Mouse (Mus musculus) adrenal gland, postnatal 25 days (tissue): Measurements from ENCODE around the gene Tppp3. TPM values are rescaled to one million over a fixed set of nuclear protein-coding genes. Genes with fewer than 3 reads are reported as not detected.

Experiments
- DNase-seq: peaks from one replicate; pipeline ENCODE4 v3.0.0; 2021; ENCODE audit warnings: mixed read lengths
- total RNA-seq: library from RNA; stranded (reverse); gene quantifications from 2 replicates; pipeline ENCODE4 v1.2.3, GENCODE M21; 2021

Gene Tppp3
- total RNA-seq, 1 experiment from 2014 or later: 27.4 TPM

DNA sequence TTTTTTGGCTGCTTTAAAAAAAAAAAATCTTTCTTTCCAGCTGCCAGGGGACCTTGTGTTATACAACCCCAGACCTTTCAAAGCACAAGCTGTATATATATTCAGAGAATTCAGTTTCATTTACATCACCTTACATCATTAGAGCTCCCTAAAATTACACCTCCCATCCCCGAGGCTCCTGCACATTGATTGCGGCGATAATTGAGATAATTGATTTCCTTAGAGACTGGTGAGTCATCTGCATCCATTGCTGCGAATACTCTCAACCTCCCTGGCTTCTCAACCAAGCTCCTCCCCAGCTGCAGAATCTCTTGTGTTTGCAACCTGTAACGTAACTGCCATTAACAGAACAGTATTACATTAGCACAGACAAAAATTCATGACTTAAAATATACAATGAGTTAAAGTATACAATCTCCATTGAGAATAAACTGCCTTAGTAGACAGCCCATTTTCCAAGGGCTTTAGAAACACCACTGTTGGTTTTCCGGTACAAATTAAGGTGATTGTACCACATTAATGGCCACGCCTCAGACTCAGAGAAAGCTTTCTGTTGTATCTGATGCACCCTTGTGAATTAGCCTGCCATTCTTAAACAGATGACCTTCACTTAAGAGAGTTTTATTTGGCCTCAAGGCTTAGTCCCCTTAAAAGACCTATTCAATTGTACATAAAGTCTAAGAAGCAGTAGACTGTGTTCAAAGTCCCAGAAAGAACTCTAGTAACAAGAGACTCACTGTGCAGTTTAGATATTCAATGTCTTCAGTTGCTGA is 39.4 kb downstream of the Tppp3 start:
- no peak for DNase-seq

DNA sequence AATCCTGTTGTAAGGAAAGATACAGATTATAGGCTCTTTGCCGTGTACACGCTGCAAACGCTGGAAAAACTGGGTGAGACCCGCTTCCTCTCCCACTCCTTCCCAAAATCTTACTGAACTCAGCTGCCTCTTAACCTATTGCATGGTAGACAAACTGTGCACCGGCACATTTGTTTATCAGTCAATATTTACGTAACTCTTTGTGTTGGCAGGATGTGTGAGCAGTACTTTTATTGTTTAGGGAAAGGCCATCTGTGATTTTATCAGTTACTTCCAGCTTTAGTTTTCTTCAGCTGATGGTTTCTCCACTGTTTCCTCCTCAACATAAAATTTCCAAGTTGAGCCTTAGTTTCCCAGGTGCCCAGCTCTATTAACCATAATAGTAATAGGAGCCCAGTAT is 44.4 kb downstream of the Tppp3 start:
- no peak for DNase-seq

DNA sequence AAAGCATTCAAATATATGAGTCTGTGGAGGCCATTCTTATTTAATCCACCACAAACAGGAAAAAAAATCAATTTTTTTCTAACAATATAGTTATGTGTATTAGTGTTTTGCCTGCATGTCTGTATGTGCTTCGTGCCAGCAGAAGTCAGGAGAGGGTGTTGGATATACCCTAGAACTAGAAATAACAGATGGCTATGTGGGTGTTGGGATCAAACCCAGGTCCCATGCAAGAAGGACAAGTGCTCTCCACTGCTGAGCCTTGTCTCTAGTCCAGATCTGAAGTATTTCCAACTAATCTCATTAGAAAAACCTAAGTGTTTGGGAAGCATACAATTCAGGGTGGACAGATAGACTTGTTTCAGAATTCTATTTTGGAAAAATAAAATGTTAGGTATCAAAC is 49.3 kb downstream of the Tppp3 start:
- no peak for DNase-seq

DNA sequence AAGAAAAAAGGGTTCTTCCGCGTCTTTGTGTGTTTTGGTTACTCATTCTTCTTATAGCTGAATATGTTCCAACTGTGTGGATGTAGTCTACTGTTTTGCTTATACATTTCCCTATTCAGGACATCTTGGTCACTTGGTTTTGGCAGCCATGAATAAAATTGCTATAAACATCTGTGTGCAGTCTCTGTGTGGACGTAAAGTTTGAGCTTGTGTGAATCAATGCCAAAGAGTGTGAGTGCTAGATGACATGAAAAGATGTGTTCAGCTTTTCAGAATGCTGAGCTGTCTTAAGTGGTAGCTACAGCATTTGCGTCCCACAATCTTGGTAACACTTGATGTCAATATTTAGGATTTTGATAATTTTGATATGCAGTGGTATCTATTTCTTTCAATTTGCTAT is 51.5 kb downstream of the Tppp3 start:
- DNase-seq: no peak

DNA sequence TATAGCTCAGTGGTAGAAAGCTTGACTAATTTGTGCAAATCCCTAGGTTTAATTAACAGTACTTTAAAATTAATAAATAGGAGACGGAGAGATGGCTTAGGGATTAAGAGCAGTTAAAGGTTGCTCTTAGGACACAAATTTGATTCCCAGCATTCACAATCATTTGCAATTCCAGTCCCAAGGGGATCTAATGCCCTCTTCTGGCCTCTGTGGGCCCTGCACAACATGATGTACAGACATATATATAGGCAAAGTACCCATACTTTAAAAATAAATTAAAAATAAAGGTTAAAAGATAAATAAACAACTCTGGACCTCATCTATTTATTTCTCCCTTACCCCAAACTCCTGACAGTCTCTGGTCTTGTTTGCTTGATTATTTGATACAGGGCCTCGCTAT is 52.3 kb downstream of the Tppp3 start:
- DNase-seq: no peak

Other genes with a start within 250 kb of the Tppp3 start
- gene D230025D16Rik, start 246.4 kb downstream of the Tppp3 start, total RNA-seq: 27.9 and 34.5 TPM in 2 replicates
- gene B3gnt9, start 216.4 kb downstream of the Tppp3 start, total RNA-seq: 1.2 and 2.1 TPM in 2 replicates
- 18.7 and 21.7 TPM in 2 replicates for gene Tradd, start 206.9 kb downstream of the Tppp3 start, total RNA-seq
- 3.7 and 4.5 TPM in 2 replicates for gene Fbxl8, start 206.9 kb downstream of the Tppp3 start, total RNA-seq
- gene Hsf4, start 201.7 kb downstream of the Tppp3 start, total RNA-seq: 0.70 and 1.1 TPM in 2 replicates
- gene Nol3, start 195.4 kb downstream of the Tppp3 start, total RNA-seq: 4.4 and 4.7 TPM in 2 replicates
- 1.9 and 3.7 TPM in 2 replicates for gene 4931428F04Rik, start 181.7 kb downstream of the Tppp3 start, total RNA-seq
- 28.1 and 32.0 TPM in 2 replicates for gene Exoc3l, start 175.4 kb downstream of the Tppp3 start, total RNA-seq
- 44.1 and 45.5 TPM in 2 replicates for gene E2f4, start 173.9 kb downstream of the Tppp3 start, total RNA-seq
- gene Elmo3, start 165.9 kb downstream of the Tppp3 start, total RNA-seq: 3.9 and 9.8 TPM in 2 replicates
- gene Lrrc29, start 145.2 kb downstream of the Tppp3 start, total RNA-seq: 4.9 and 7.4 TPM in 2 replicates
- 61.4 and 66.9 TPM in 2 replicates for gene Tmem208, start 145.2 kb downstream of the Tppp3 start, total RNA-seq
- 14.0 and 18.4 TPM in 2 replicates for gene Fhod1, start 123.6 kb downstream of the Tppp3 start, total RNA-seq
- 1.3 and 2.7 TPM in 2 replicates for gene Slc9a5, start 122.7 kb downstream of the Tppp3 start, total RNA-seq
- 0.76 and 0.82 TPM in 2 replicates for gene Plekhg4, start 98.3 kb downstream of the Tppp3 start, total RNA-seq
- gene Kctd19, start 58.0 kb downstream of the Tppp3 start, total RNA-seq: not detected in 2 replicates
- 3.8 and 6.1 TPM in 2 replicates for gene Lrrc36, start 58.0 kb downstream of the Tppp3 start, total RNA-seq
- 17.7 and 20.6 TPM in 2 replicates for gene Zdhhc1, start 25.4 kb upstream of the Tppp3 start, total RNA-seq
- 0.15 TPM in 1 of 2 replicates, not detected in the other for gene Hsd11b2, start 47.2 kb upstream of the Tppp3 start, total RNA-seq
- 108 and 110 TPM in 2 replicates for gene Atp6v0d1, start 94.5 kb upstream of the Tppp3 start, total RNA-seq
- gene Ripor1, start 133.7 kb upstream of the Tppp3 start, total RNA-seq: 27.7 and 33.5 TPM in 2 replicates
- 61.5 and 74.2 TPM in 2 replicates for gene Ctcf, start 165.0 kb upstream of the Tppp3 start, total RNA-seq
- gene Agrp, start 165.9 kb upstream of the Tppp3 start, total RNA-seq: 1.2 TPM in 1 of 2 replicates, not detected in the other
- 1.4 and 2.4 TPM in 2 replicates for gene Carmil2, start 214.7 kb upstream of the Tppp3 start, total RNA-seq
- gene Acd, start 229.6 kb upstream of the Tppp3 start, total RNA-seq: 20.9 and 26.3 TPM in 2 replicates
- 10.1 and 10.4 TPM in 2 replicates for gene Pard6a, start 229.6 kb upstream of the Tppp3 start, total RNA-seq
- gene 4933405L10Rik, start 236.1 kb upstream of the Tppp3 start, total RNA-seq: not detected in 2 replicates
- gene Enkd1, start 236.7 kb upstream of the Tppp3 start, total RNA-seq: 4.0 and 7.7 TPM in 2 replicates